Mouse (Mus musculus) cerebellum, adult 18-20 months (tissue): ENCODE measurements around the gene Mllt1.

Source experiments
- DNase-seq, 2 experiments: peaks; one replicate each; pipeline ENCODE4 v3.0.0; 2021

Gene Mllt1

DNA sequence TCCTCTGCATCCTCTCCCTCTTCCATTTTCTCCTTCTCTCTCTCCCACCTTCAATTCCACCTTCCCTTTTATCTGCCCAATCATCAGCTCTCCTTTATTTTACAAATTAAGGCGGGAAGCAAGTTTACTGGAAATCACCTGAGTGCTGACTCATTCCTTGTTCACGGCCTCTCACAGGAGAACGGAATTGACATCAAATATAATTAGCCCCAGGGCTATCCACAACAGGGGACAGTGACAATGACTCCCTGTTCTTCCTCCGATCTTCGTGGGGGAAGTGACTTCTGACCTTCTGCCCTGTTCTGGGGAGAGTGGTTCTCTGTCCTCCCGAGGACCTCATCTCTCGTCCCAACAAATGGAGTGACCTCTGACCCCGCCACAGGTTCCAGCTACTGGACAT is 58.2 kb downstream of the Mllt1 start:
- DNase-seq, result no peak

DNA sequence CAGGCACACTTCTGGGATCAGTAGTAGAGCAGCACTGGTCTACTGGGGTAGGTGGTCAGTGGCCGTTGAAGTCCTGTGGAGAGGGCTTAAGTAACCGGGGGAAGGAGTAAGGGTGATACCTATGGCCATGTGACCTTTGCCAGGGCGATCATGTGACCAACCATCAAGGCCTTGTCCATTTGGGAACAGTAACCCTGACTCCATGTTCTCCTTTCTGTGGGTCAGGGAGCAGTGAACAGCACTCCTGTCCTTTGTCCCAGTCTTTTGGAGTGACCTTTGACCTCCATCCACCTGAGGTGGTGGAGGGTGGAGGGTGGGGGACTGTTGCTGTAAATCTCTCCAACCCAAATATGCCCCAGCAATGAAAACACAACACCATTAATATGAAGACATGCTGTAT is 58.8 kb downstream of the Mllt1 start:
- no peak for DNase-seq

DNA sequence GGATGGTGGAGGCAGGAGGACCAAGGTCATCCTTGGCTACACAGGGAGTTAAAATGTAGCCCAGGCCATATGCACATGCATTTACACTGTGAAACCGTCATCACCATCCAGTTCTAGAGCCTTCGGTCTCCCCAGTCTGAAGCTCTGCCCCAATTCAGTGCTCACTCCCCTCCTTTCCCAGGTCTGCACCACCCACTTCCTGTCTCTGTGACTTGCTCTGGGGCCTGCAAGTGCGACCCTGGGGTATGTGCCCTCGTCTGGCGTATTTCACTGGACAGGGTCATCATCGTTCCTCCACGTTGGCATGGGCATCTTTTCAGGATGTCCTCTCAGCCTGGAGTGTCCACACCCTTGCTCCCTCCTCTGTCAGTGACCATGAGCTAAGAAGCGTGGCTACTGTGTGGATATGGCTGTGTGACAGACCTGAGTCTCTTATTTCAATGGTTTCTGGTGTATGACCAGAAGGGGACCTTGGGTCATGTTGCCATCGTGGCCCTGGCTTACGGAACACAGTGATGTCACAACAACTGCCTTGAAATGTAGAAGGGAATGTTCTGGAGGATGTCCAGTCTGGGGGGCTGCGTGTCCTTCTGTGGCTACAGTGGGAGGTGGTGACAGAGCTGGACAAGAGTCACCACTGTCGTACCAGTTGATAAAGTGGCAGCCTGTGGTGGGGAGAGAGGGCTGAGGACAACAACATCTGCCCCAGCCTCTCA is 60.1 kb downstream of the Mllt1 start, which contains the start of gene 1700061G19Rik:
1700061G19Rik (plus strand) TSS at position 542 of the 716 bp plus-strand sequence.
- no peak for DNase-seq

GRCm38 (mm10) chr17:56874237-56874636 is 61.0 kb downstream of the Mllt1 start, which contains the start of gene Acsbg2:
Acsbg2 (minus strand) TSS chr17:56874447.
- DNase-seq, result no peak

GRCm38 (mm10) chr17:56872512-56872911 is 62.7 kb downstream of the Mllt1 start:
- DNase-seq, result no peak

DNA sequence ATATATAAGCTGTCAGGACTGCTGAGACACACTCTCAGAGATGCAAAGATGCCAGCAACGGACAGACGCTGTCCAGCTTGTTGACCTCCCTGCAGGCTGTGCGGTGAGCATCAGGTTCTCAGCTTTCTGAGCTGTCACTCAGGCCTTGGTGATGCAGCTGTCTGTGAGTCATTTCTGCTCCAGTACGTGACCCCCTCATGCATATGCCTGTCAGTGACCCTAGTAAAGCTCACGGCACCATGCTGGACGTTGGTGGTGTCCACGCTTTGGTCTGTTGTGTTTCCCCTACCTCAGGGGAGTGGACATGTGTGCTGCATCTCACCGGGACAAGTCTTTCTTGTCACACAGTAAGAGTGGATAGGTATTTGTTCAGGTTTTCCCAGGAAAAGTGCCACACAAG is 63.4 kb downstream of the Mllt1 start:
- DNase-seq, result no peak

- DNase-seq, result no peak
These were observed 64.8 kb downstream of the Mllt1 start for GRCm38 (mm10) chr17:56870287-56870953.

- no peak for DNase-seq
These were observed 65.7 kb downstream of the Mllt1 start for GRCm38 (mm10) chr17:56869481-56869977.

DNA sequence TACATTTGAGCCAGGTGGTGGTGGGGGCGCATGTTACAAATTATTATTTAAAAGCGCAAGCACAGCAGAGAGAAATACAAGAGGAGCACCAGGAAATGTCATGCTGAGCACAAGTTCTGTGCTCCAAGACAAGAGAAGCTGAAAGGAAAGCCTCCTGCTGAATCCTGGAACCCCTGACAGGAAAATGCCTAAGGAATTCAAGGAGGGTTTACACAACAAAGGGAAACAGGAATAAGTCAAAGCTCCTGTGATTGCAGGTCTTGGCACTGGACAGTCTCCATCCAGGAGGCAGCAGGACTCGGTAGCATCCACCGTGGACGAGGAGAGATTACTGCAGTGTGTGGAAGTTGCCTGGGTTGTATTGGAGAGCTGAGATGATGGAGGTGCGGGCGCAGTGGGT is 69.1 kb downstream of the Mllt1 start:
- DNase-seq, result no peak

GRCm38 (mm10) chr17:56861197-56861596 is 74.0 kb downstream of the Mllt1 start:
- no peak for DNase-seq

DNA sequence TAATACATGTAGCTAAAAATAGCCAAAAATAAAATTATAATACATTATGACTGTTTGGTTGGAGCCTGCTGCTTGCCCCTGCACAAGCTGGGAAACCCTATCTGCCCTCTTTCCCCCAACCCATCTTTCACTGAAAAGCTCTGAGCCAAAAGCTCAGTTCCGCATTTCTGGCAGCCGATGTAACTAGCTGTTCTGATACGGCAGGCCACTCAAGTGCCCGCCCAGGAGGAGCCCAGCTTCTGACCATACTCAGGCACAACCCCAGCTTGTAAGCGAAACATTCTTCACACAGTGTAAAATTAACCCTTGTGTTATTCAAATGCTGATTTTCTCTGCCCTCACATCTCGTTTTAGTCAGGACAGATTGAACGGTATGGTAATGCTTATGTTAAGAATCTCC is 76.3 kb downstream of the Mllt1 start:
- DNase-seq, result no peak

- DNase-seq, result peak; percentile 41 to 58
These were observed 77.0 kb downstream of the Mllt1 start for GRCm38 (mm10) chr17:56858216-56858615.

- DNase-seq, result no peak
These were observed 79.8 kb downstream of the Mllt1 start for GRCm38 (mm10) chr17:56855421-56855820.

DNA sequence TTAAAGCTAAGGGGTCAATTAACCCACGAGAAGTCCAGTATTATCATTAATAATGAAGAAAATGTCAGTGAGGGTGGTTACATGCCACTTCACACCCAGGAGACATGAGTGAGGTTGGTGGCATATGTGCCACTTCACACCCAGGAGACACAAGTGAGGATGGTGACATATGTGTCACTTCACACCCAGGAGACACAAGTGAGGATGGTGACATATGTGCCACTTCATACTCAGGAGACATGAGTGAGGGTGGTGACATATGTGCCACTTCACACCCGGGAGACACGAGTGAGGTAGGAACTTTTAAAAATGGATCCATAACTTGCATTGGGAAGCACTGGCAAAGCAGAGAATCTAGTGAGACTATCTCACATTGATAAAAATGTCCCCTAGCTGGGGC is 84.0 kb downstream of the Mllt1 start:
- DNase-seq, result no peak

- DNase-seq, result no peak
These were observed 85.5 kb downstream of the Mllt1 start for GRCm38 (mm10) chr17:56849710-56850109.

DNA sequence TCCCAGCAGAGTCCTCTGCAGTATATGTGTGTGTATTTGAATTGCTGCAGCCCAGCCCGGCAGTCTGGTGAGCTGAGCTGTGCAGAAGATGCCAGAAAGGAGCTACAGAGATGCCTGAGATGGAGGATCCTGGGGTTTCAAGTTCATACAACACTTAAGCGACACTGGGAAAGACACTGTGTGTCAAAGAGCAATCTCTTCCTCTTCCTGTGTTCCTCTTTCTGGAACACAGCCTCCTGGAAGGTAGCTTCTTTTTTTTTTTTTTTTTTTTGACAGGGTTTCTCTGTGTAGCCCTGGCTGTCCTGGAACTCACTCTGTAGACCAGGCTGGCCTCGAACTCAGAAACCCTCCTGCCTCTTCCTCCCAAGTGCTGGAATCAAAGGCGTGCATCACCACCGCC is 86.4 kb downstream of the Mllt1 start:
- no peak for DNase-seq

DNA sequence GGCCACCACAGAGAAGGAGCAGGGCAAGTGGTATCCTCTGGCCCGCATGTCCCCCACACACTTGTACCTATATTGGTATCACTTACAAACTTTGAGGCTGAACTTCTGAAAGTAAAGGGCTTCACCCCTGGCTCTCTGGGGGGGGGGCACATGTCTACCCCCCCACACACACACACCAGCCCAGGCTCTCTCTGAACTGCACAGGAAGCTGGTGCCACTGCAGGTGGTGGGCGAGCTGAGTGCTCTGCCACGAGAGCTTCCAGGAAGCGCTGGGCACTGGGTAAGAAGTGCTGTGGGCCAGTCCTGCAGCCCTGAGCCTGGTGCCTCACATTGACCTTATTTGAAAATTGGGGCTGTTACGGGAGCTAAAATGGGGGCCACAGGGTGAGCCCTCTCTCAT is 91.5 kb downstream of the Mllt1 start:
- no peak for DNase-seq
